Mouse (Mus musculus) thymus, postnatal 10 days (tissue): Measurements from ENCODE around the gene Clpb.

ENCODE experiments used
- DNase-seq, 2 experiments: peaks; one replicate each; pipeline ENCODE4 v3.0.0; 2021; ENCODE audit warnings: low spot score in 2 of 2

The Clpb gene

DNA sequence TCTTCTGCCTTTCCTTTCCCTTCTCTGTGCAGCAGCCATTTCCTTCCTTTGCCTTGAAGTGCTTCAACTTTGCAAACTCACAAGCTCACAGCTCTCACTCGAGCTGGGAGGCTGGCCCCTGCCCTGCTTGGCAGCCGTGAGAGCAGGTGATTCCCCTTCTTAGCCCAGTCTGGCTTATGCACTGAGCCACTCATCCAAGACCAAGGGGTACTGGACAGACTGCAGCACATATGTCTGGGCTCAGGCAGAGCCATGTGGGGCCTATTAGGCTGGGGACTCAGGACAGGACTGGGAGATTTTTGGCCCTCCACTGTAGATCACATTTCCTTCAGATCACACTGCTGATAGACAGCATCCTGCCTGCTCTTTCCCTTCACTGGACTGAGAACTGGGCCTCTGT is 10.1 kb downstream of the Clpb start:
- DNase-seq: peak; percentile 55 to 59

DNA sequence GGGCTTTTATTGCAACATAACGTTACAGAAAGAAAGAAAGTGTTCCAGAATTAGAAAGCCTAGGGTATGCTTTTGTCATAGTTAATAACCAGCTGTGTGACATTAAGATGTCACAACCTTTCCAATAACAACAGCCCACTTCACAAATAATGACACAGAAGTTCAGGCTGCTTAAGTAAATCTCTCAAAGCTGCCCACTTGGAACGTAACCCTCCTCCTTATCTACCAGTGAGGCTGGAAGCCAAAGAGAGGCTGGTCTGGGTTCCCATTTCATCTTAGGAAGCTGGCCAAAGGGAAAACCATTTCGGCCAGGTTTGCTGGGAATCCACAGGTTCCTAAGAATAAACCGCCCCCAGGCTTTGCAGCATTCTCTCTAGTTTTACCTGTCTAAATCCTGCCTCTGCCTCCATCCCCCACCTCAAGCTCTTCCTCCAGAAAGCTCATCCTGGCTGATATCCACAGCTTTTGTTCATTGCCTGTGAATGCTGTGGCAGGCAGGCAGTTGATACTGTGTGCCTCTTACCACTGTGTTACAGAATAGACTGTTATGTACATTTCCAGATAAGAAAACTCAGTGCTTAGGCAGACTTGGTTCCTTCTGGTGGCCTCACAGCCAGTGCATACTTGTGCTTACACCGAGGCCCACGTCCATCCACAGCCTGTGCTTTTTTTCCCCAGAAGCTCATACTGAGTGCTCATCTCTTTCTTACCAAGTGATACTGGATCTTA is 12.8 kb downstream of the Clpb start:
- DNase-seq: no peak

DNA sequence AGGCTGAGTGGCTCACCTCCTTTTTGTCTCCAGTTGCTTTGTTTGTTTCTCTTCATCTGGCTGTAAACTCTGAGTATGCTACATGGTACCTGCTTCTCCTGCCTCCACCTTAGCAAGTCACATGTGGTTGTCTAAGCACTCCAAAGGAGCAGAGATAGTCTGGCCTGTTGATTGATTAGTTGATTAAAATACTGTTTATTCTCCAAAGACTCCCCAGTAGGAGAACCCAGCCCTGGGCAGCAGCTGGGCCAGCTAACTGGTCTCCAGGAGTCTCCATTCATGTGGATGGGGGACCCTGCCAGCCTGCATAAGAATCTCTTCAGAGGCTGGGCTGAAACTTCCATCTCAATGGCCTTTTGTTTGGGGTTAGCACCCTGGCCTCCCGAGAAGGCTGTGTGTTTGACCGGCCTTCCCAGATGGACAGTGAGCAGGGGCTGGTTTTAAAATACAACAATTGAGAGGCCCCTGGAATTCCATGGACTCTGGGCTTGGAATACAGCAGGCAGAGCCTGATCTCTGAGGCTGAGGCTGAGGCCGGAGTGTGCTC is 13.4 kb downstream of the Clpb start:
- no peak for DNase-seq

DNA sequence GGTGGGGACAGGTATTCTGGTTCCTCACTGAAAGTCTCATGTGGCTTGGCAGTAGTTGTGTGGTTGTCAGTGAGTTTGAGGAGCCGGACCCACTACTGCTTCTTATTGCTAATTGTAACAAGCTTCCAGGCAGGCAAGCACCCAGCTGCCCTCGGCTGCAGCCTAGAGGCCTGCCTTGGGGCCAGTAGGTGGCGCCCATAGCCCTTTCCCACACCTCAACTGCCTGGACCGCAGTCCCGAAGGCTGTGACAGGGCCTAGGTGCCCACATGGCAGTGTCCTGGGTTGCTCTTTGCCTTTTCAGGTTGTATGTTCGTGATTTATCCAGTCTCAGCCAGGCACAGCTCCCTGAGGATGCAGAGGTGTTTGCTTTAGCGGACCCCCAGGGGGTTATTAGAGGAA is 16.2 kb downstream of the Clpb start:
- peak; percentile 49 to 75 for DNase-seq

DNA sequence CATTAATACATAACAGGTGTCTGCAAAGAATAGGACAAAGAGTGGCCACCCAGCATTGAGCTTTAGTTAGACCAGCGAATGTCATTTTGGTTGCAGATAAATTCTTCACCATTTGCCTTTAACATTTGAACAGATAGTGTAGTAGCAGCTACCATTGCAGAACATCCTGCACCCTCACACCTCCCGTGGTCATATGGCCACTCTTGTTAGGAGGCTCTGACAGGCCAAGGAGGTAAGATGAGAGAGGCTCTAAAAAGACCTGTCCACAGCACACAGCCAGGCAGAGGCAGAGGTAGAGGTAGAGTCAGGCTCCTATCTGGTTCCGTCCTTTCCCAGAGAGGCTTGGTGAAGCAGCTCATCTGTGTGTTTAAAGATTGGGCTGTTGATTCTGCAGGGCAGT is 17.5 kb downstream of the Clpb start:
- no peak for DNase-seq

DNA sequence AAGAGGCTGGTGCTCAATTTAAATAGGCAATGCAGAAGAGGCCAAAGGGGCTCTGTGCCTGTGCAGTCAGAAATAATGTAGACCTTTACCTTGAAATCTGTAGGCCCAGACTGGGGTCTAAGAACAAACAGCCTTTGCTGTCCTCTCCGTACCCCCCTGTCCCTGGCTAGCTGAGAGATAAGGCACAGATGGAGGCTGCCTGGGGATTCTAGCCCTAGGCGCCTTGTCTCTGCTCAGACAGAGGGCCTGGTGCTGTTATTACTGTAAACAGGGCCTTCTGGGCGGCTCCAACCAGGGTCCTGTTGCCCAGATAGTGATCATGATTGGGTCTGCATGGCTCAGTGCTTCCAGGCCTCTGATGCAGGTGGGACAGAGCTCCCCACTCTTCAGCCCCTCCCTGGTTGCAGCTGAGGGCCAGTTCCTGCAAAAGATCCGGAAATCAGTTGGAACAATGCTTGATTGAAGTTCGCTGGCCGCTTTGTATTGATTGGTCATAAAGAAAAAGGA is 18.2 kb downstream of the Clpb start:
- no peak for DNase-seq

DNA sequence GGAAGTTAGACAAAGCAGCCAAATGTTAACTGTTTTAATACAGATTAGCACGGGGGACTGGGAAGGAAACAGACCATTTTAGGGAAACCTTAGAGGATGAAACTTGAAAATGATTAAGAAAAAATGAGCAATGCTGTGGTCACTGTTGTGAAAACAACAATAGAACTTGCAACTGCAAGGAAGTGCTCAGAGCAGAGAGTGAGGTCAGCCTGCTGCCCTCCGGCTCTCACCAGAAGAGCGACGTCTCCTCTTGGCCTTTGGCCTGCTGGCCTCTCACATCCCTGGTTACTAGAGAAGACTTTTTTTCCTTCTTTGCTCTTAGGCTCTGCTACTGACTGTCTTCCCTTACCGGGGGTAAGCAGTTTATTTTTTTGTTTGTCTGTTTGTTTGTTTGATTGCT is 19.5 kb downstream of the Clpb start:
- DNase-seq: no peak

DNA sequence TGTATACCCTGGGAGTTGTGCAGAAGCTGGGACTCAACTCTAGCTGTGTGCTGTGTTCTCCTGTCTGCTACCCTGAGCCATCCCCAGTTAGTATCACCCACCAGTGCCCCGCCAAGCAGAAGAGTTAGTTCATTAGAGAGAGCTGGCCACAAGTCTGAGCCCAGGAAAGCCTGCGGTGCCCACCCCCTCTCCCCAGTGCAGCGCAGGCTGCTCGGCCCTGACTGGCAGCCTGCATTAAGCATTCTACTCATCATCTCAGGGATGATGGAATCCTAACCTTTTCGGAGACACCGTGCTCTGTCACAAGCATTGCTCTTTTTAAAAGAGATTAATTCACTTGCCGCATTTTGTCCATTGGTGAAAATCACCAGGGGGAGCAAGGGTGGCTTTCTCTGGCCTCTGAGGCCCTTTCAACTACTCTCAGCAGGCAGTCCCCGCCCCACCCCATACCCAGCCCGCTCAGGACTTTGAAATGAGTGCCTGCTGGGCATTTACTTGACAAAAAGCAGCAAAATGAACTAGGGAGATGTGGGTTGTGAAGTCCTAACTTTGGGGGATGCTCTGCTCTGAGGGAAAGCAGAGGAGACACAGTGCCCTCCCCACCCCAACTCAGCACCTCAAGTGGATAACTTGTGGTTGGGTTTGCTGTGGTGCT is 20.7 kb downstream of the Clpb start:
- DNase-seq: no peak

DNA sequence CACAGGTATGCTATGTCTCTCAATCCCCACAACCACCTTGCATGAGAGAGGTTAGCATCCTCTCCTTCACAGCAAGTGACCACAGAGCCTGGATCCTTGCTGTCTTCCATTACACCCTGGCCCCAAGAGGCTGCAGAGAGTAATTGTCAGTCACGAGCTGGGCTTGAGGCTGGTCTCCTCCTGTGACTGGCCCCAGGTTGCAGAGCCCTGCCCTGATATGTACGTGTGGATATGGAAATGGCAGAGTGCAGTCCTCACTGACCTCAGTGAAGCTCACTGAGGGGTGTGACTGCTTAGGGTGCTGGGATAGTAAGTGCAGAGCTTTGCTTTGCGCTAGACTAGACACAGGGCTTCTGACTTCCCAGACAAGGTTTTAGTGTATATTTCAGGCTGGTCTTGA is 21.2 kb downstream of the Clpb start:
- no peak for DNase-seq

DNA sequence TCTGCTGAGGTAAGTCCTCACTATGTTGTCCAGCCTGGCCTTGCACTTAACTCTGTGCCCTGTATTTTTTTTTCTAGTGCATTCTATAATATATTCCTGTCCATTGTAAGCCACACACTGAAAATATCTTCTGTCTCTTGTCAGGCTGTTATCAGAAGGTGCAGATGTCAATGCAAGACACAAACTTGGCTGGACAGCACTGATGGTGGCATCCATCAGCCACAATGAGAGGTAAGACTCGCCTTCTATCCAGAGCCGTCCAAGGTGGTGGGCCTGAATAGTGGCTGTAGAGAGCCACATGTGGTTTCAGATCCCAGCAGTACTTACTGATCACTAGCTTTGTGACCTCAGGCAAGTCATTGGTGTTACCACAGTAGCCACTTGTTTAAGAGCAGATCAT is 23.7 kb downstream of the Clpb start:
- DNase-seq: no peak

DNA sequence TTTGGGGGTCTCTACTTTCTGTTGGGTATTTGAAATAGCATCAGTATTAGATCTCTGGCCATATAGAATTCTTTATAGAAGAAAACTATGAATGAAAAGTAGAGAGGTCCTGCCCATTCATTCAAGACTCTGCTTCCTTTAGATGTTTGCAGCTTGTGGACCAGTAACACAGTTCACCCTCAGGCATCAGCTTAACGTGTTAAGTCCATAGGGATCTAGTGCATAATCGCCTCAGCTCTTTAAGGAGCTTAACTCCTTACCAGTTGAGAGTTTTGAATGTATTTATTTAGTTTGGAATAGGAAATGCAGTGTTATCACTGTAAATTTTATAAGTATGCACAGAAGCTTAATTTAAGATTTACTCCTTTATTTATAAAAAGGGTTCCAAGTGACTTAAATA is 27.0 kb downstream of the Clpb start:
- no peak for DNase-seq

DNA sequence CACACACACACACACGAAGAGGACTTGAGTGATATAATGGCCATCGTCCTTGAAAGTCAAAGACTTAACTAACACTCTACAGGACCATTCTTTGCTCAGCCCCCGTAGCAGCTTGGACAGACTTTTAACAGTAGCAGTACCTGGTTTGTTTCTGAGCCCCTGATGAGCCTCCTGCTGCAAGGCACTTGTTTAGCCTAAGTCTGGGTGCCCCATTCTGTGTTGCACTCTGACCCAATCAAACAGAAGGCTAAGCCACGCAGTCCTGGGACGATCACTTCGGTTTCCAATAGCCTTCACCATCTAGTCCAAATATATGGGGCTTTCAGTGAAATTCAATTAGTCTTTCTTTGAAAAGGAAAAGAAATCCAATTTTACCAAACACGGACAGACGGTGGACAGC is 28.4 kb downstream of the Clpb start:
- DNase-seq: no peak

DNA sequence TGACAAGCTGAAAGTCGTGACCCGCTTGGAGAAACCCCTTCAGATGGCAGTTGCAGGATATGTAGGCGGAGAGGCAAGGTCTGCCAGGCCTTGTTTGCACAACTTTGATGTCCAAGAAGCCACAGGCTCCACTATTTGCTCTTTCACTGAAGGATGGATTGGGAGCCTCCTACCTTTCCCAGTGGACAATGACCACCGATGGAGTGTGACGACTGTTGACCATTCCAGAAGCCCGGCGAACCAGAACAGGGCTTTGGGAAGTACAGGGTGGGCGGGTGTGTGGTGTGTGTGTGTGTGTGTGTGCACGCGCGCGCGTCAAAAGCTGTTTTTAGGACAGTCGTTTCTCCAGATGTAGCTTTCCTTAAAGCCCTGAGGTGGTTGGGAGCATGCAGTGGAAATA is 29.0 kb downstream of the Clpb start:
- no peak for DNase-seq

DNA sequence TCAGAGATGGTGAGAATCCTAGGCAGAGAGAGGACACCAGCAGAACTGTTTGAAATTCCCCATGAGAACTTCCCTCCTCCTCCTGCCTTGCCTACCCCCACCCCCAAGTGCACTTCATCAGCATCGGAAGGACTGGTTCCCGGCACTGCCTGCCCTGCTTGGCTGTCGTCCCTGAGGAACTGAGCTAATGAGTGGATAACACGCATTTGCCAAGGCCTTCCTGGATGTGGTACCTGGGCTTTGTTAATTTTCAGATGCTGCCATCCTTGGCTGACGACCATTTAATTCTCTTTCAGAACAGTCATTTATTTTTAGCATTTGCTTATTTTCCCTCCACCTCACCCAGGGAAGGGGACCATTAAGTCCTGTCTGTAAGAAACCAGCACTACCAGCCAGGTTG is 32.0 kb downstream of the Clpb start:
- no peak for DNase-seq

DNA sequence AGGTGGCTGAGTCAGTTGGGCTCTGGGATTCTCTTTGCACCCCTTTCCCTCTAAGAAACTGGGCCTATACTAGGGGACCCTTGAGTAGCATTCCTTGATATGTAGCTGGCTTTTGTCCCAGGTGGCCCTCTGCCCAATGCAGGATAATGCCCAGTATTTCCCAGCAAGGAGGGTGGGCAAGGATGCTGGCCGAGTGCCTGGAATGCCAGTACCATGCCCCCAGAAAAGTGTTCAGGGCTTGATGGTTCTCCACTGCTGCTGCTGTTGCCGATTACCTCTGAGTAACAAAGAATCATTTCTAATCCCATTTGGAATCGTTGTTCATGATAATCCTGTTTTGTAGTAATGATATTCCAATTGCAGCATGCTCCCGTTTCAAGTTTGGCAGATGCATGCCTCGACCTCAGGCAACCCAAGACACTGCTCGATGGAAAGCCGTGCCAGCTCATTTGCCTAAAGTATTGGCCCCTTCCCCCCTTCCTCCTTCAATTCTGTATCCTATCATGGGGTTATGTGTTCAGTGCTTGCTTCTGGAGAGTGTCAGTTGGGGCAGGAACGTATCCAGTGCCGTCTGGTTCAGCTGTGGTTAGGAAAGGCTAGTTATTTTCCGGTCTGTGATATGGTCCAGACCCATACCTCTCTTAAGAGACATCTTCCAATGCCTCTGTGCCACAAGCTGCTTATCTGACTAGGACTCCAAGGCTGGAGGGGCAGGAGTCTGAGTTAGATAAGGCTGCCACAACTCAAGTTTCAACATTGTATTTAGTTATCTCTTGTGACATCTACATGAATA is 33.7 kb downstream of the Clpb start:
- DNase-seq: no peak

DNA sequence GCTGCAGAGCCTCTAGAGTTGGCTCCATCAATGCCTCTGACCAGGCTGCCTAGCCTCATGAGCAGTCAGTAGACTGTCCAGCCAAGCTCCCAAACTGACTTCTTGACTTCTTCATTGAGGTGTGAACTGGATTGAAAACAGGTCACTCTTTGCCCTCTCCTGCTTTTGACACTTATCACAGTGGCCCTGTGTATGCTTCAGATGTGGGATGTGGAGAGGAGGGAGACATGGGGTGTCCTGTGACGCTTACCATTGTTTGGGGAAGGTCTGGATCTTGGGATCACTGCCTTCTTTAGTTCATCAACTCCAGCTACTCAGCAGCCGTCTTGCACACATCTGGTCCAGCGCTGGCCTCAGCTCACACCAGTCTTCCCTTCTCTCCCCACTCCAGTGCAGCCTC is 36.9 kb downstream of the Clpb start:
- DNase-seq: no peak

DNA sequence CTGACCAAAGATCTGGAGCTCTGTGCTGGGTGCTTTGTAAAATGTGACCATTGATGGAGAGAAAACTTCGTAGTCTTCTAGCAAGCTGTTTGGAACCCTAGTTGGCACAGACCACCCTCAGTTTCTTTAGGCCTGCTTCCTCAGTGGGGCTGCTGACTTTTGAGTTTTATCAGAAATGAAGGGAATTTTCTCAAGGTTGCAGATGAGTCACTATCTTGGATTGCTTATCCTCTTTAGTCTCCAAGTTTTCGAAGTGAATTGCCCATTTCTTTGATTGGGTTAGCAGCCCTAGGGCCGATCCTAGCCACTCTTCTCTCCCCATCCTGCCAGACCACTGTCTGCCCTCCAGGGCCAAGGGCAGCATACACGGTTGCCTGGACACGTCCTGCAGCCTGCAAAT is 39.3 kb downstream of the Clpb start:
- no peak for DNase-seq

DNA sequence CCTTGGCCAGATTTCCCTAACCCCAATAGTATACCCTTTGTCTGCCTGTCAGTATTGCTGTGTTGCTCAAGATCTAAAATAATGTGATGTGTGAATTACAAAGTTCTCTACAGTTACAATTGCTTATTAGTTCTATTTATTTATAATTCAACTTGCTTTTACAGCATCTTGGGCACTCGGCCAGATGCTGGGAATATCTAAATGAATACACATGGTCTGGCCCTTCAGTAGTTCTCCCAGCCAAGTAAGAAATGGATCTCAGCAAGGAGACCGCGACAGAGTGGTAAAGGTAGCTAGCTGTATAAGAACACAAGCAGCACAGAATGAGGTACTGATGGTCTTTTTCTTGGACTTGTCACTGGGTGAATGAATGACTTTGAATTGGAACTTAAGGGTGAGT is 46.2 kb downstream of the Clpb start:
- DNase-seq: no peak

DNA sequence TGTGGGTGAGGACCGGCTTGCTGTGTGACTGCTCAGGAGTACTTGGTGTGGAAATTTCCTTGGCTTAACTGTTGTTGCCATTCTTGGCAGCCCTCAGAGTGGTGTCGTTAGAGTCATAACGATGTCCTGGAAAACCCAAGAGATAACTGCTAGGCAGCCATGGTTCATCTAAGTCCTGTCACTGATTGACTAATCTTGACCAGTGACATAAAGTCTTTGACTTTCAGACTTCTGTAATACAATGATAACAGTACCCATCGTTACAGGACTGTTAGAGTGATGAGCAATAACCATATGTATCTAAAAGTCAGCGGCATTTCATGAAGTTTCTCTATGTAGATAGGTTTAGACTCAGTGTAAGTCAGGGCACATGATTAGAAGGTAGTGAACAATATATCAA is 46.8 kb downstream of the Clpb start:
- no peak for DNase-seq

DNA sequence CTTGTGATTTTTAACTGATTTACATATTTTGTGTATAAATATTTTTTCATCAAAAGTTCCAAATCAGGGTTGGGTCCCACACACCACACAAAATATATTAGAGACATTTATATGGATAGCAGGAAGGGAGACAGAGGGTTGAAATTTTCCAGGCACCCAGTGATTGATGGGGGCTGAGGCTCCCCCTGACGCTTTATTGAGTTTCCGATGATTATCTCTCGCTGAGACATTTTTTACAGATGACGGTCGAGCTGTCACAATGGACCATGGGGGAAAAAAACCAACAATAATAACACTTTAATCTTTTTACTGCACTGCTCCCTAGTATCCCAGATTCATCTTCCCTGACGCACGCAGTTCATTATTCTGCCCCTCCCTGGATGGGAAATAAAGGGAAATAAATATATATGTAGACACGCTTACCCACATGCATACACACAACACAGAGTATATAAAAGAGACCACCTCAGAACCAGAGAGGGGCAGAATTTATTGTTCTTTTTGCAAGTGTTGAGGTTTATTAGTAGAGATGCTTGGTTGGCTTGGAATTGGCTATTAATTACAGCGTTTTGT is 50.5 kb downstream of the Clpb start:
- no peak for DNase-seq

DNA sequence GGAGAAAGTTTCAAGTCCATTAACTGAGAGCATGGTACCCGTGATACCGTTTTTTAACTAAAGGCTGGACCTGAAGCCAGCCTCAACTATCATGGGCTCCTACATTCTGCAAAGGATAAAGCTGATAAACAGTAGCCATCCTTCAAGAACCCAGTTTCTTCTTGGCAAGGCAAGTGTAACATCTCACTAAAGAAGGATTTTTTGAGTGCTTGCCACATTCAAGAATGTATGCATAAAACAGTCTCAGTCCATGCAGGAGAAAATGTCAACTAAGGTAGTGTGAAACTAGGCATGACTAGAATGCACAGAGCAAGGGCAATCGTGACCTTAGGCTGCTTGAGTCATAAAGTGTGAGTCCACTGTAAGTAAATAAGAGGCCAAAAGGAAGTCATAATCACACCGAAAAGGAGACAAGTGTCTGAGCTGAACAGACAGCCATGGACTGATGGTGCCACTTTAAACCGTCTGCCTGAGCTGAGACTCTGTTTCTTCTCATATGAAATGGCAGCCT is 51.7 kb downstream of the Clpb start:
- no peak for DNase-seq

DNA sequence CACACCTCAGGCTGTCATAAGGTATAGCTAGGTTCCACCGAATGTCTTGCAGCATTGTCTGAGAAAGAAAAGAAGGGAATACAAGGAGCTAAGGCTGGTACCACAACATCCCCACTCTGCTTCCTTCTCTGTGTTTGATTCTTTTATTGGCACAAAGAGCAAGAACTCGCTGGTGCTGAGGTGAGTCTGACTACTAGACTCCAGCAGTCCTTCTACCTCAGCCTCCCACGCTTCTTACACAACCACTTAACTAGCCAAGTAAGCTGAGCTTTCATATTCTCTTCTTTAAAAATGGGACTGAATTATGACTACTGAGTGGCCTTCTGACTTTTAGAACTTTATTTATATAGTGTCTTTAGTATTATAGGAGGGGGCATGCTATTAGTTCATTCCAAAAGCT is 56.9 kb downstream of the Clpb start:
- DNase-seq: no peak
